Mouse (Mus musculus): ENCODE data around the gene Klhdc3. TPM values are rescaled to one million over a fixed set of nuclear protein-coding genes. Genes with fewer than 3 reads are reported as not detected.

Klhdc3 gene
- total RNA-seq, 1 experiment from 2014 or later: 26.7 TPM

- no peak for ATAC-seq (ENCODE audit: extremely low read depth, insufficient number of reproducible peaks, low FRiP score, poor library complexity, severe bottlenecking)
Measured at GRCm38 (mm10) chr17:46703971-46704886, 23.5 kb upstream of the Klhdc3 start.

- ATAC-seq (ENCODE audit: extremely low read depth, insufficient number of reproducible peaks, low FRiP score, poor library complexity, severe bottlenecking): no peak
Measured at GRCm38 (mm10) chr17:46702506-46702905, 21.8 kb upstream of the Klhdc3 start.

GRCm38 (mm10) chr17:46702100-46702499, 21.4 kb upstream of the Klhdc3 start:
- no peak for ATAC-seq (ENCODE audit: extremely low read depth, insufficient number of reproducible peaks, low FRiP score, poor library complexity, severe bottlenecking)

DNA sequence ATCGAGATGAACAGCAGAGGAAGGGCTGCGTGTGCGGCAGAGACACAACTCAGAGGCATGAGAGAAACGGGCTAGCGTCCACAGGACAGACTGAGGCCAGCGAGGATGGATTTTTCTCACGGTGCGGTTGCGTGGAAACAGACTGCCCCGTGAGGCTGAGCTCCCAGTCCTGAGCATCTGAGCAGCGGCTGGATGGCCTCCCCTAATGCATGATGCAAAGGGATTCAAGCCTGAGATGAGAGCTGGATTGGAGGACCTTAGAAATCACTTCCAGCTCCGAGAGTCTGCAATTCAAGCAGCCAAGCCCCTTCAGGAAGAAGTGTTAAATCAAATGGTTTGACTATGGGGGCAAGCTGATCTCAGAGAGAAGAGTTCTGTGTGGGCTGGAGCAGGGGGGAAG, 20.8 kb upstream of the Klhdc3 start:
- ATAC-seq (ENCODE audit: extremely low read depth, insufficient number of reproducible peaks, low FRiP score, poor library complexity, severe bottlenecking): no peak

DNA sequence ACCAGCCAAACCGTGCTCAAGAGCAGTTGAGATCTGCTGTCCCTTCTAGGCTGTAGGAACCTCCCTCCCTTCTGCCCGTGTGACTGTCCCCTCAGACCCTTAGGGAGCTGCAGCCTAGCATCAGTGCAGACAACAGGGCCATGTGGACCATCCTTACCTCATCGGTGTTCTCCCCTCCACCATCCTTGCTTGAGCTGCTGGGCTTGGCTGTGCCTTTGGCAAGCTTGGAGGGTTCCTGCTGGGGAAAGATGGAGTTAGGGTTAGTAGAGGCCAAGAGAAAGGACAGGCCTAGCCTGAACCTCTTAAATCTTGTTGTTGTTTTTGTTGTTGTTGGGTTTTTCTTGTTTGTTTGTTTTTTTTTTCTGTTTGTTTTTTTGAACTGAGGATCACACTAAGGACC, 19.2 kb upstream of the Klhdc3 start:
- ATAC-seq (ENCODE audit: extremely low read depth, insufficient number of reproducible peaks, low FRiP score, poor library complexity, severe bottlenecking): no peak

DNA sequence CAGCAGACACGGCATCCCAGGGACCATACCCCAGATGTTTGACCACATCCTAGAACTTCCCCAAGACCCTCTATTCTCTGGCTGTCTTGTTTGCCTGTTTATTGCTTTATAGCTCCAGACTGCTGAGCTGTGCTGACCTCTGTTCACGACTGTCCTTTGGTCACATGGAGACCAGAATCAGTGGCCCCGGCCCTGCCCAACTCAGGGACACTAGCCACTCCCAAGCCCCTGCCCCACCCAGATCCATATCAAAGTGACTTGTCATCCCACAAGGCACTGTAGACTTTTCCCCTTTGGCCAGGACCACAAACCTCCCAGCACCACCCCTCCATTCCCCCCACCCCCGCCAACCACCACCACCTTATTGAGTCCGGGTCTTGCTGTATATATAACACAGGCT, 18.5 kb upstream of the Klhdc3 start:
- no peak for ATAC-seq (ENCODE audit: extremely low read depth, insufficient number of reproducible peaks, low FRiP score, poor library complexity, severe bottlenecking)

DNA sequence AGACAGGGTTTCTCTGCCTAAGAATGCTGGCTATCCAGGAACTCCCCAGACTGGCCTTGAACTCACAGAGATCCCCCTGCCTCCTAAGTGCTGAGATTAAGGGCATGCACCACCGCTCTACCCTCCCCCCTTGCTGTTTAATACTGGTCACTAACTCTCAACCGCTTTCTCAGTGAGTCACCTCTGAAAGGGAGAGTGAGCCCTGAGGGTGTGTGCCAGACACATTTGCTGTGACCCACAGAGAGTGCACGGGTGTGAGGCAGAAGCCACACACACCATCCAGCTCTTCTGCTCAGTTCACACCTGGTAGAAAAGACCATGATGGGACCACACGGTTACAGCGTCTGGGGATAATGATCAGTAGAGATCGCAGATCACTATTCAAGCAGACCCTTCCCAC, 17.8 kb upstream of the Klhdc3 start:
- ATAC-seq (ENCODE audit: extremely low read depth, insufficient number of reproducible peaks, low FRiP score, poor library complexity, severe bottlenecking): no peak

DNA sequence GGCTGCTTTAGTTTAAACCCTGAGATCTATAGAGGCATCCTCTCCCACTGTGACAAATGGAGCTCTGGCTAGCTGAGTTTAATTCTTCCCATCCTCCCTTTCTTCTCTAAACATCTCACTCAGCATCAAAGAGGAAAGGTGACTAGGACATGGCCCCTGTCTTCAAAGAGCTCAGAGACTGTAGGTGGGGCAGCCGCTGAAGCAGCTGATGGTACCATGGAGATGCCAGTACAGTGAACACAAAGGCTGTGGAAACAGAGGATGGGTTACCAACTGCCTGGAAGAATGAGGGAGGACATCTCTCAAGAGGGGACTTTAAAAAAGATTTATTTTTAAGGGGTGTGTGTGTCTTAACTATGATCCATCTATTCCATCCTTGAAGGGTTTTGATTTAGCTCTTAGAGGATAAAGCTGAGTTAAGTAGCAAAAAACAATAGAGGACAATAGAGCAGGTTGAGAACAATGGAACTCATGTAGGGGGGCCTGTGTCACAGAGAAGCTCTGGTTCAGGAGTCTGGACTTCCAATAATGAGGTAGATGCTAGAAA, 13.9 kb upstream of the Klhdc3 start:
- no peak for ATAC-seq (ENCODE audit: extremely low read depth, insufficient number of reproducible peaks, low FRiP score, poor library complexity, severe bottlenecking)

GRCm38 (mm10) chr17:46691390-46691789, 10.7 kb upstream of the Klhdc3 start:
- ATAC-seq (ENCODE audit: extremely low read depth, insufficient number of reproducible peaks, low FRiP score, poor library complexity, severe bottlenecking): no peak

GRCm38 (mm10) chr17:46690665-46691064, 10.0 kb upstream of the Klhdc3 start:
- no peak for ATAC-seq (ENCODE audit: extremely low read depth, insufficient number of reproducible peaks, low FRiP score, poor library complexity, severe bottlenecking)

GRCm38 (mm10) chr17:46685913-46686312, 5.2 kb upstream of the Klhdc3 start:
- ATAC-seq (ENCODE audit: extremely low read depth, insufficient number of reproducible peaks, low FRiP score, poor library complexity, severe bottlenecking): no peak

GRCm38 (mm10) chr17:46682654-46683389, 2.1 kb upstream of the Klhdc3 start:
- ATAC-seq (ENCODE audit: extremely low read depth, insufficient number of reproducible peaks, low FRiP score, poor library complexity, severe bottlenecking): no peak

DNA sequence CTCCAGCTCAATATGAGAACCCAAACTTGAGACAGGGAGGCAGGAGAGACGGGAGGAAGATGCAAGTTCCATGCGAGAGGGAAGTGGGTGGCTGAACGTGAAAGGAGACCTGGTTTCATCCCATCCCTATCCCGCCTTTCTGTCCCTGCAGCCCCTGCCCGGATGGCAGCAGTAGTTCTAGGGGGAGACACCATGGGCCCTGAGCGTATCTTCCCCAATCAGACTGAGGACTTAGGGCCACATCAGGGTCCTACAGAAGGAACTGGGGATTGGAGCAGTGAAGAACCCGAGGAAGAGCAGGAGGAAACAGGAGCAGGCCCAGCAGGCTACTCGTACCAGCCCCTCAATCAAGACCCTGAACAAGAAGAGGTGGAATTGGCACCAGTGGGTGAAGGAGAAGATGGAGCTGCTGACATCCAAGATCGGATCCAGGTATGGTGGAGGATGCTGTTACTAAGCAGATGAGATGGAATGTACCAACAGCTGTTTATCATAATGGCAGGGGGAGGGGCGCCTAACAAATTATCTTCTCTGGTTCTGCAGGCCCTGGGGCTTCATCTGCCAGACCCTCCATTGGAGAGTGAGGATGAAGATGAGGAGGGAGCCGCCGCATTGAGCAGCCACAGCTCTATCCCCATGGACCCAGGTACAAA, 878 bp upstream of the Klhdc3 start:
- ATAC-seq (ENCODE audit: extremely low read depth, insufficient number of reproducible peaks, low FRiP score, poor library complexity, severe bottlenecking): no peak

- ATAC-seq (ENCODE audit: extremely low read depth, insufficient number of reproducible peaks, low FRiP score, poor library complexity, severe bottlenecking): no peak
Measured at GRCm38 (mm10) chr17:46679843-46680759, 613 bp downstream of the Klhdc3 start.

GRCm38 (mm10) chr17:46678911-46679310, 1.8 kb downstream of the Klhdc3 start:
- no peak for ATAC-seq (ENCODE audit: extremely low read depth, insufficient number of reproducible peaks, low FRiP score, poor library complexity, severe bottlenecking)

- ATAC-seq (ENCODE audit: extremely low read depth, insufficient number of reproducible peaks, low FRiP score, poor library complexity, severe bottlenecking): no peak
Measured at GRCm38 (mm10) chr17:46678416-46678815, 2.3 kb downstream of the Klhdc3 start, which contains the start of gene Mea1. TSS of gene Mea1 (plus strand) at chr17:46678793.

- no peak for ATAC-seq (ENCODE audit: extremely low read depth, insufficient number of reproducible peaks, low FRiP score, poor library complexity, severe bottlenecking)
Measured at GRCm38 (mm10) chr17:46674530-46675283, 6.0 kb downstream of the Klhdc3 start.
